Mouse (Mus musculus) heart, embryonic 12.5 days (tissue): ENCODE results near the gene Slc22a8. TPM values are rescaled to one million over a fixed set of nuclear protein-coding genes. Genes with fewer than 3 reads are reported as not detected.
A peak's percentile ranks its signal among the peaks of the same experiment; 100 is the strongest.

Experiments
- ATAC-seq: fragments of 200-750 bp; cut with Nextera tagmentation; 2 replicates; pipeline ENCODE4 v1.8.0; 2017; ENCODE audit warnings: moderate TSS enrichment, moderate library complexity; ENCODE audit not compliant: insufficient number of reproducible peaks, low FRiP score
- H3K27ac ChIP-seq: fragments of 300-500 bp; sonication (generic); 2 replicates; pipeline ENCODE4 v1.5.1; 2016; ENCODE audit warnings: mild to moderate bottlenecking, moderate library complexity; ENCODE audit not compliant: poor library complexity, severe bottlenecking
- H3K27me3 ChIP-seq: fragments of 300-500 bp; sonication (generic); replicated peaks from 2 replicates; pipeline ENCODE4 v1.6.1; 2016; ENCODE audit warnings: mild to moderate bottlenecking, moderate library complexity
- H3K36me3 ChIP-seq: fragments of 300-500 bp; sonication (generic); 2 replicates; pipeline ENCODE4 v1.6.1; 2016; ENCODE audit warnings: mild to moderate bottlenecking, moderate library complexity
- H3K4me1 ChIP-seq: fragments of 300-500 bp; sonication (generic); replicated peaks from 2 replicates; pipeline ENCODE4 v1.6.1; 2016; ENCODE audit warnings: mild to moderate bottlenecking
- H3K4me2 ChIP-seq: fragments of 300-500 bp; sonication (generic); 2 replicates; pipeline ENCODE4 v1.6.1; 2016; ENCODE audit warnings: mild to moderate bottlenecking, moderate library complexity
- H3K4me3 ChIP-seq: fragments of 300-500 bp; sonication (generic); 2 replicates; pipeline ENCODE4 v1.5.1; 2016; ENCODE audit warnings: mild to moderate bottlenecking
- H3K9ac ChIP-seq: fragments of 300-500 bp; sonication (generic); 2 replicates; pipeline ENCODE4 v1.6.1; 2016; ENCODE audit warnings: mild to moderate bottlenecking, moderate library complexity
- H3K9me3 ChIP-seq: fragments of 300-500 bp; sonication (generic); replicated peaks from 2 replicates; pipeline ENCODE4 v1.6.1; 2016; ENCODE audit warnings: mild to moderate bottlenecking, moderate library complexity
- WGBS: fragments of 180-500 bp; shearing (Covaris S2); methylation state at CpG from one replicate; pipeline ENCODE4 v1.1.7; 2016; 5-methylcytosine and 5-hydroxymethylcytosine counted together
- polyA plus RNA-seq: library from polyadenylated mRNA; unstranded; fragments of >200 nt; fragmentation: Nextera tagmentation; extraction: Ambion mirVana; gene quantifications from 2 replicates; pipeline ENCODE4 v1.2.1, GENCODE M21; 2016

Gene Slc22a8
- polyA plus RNA-seq: 0.05 TPM in 1 of 2 replicates, not detected in the other

DNA sequence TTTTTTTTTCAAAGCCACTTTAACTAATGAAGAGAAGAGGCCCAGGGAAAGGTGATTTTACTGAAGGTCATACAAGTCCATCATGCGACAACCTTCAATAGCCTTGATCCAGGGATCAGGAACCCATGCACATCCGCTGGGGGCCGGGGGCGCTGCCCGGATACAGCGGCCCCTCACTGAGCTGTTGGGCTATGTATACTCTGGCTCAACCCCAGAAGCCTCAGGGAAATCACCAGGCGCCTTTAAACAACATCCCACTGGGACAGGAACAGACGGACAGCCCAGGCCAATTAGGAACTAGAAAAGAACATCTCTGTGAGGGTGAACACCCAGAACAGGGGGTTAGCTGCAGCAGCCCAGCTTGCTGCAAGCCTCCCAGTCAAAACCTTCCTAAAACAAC lies at the start of gene Slc22a8:
TSS of gene Slc22a8 (plus strand) at position 301 of the 400 bp plus-strand sequence.
- no peaks in the 10 kb centered on the region for H3K9me3 ChIP-seq
- no peaks in the 10 kb centered on the region for H3K36me3 ChIP-seq
- no peak within 1 kb of the TSS for H3K27ac ChIP-seq
- H3K9ac ChIP-seq: no peak within 1 kb of the TSS
- H3K4me1 ChIP-seq: peaks cover 21% of the 10 kb centered on the region
- ATAC-seq: no peak
- no peak within 1 kb of the TSS for H3K4me3 ChIP-seq
- no peak within 1 kb of the TSS for H3K4me2 ChIP-seq
- no peaks in the 10 kb centered on the region for H3K27me3 ChIP-seq
- 77% methylated on average over 8 of the region's 8 CpGs for WGBS

DNA sequence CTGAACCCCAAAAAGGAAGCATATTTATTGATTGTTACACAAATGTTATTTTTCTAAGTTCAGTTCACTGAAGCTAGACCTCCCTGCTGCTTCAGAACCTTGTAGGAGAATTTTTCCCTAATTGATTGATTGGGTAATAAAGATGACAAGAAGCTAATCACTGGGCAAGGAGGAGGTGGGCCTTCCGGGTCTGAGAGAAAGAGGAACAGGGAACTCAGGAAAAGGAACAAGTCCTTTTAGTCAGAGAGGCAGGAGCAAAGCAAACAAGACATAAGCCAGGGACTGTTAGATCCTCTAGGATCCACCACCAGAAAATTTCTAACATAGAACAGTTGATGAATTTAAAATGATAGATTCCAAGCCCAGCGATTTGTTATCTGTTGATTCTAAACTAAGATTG lies 32.2 kb upstream of the Slc22a8 start:
- 54% methylated on average over 2 of the region's 2 CpGs for WGBS

DNA sequence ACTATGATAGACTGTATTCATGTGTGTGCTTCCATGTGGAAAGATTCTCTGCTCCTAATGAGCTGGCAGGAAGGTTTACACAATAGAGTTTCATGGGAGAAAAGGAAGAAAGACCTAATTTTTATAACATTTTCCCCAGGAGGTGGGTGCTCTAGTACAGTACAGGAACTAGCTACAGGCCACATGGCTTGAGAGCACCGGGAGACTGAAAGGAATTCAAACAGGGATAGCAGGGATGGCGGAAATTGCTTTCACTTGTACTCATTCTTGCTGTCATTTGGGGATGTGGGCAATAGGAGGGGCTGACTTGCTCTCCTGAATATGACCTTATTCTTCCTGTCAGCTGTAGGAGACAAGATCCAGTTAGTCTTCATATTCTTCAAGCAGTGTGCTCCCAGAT lies 27.0 kb upstream of the Slc22a8 start:
- H3K4me1 ChIP-seq: peaks cover 10% of the 10 kb centered on the region
- 43% methylated on average over 2 of the region's 2 CpGs for WGBS
- H3K9ac ChIP-seq: no peak overlapping the region
- no peak overlapping the region for H3K27ac ChIP-seq
- no peak for ATAC-seq
- H3K36me3 ChIP-seq: no peaks in the 10 kb centered on the region
- no peaks in the 10 kb centered on the region for H3K27me3 ChIP-seq
- no peak overlapping the region for H3K4me2 ChIP-seq
- H3K9me3 ChIP-seq: no peaks in the 10 kb centered on the region
- H3K4me3 ChIP-seq: no peak overlapping the region

More for the DNA sequence above, 32.2 kb upstream of the Slc22a8 start:
- H3K4me1 ChIP-seq: no peaks in the 10 kb centered on the region; the same call in 1 of the 2 replicates
- H3K4me3 ChIP-seq: no peak overlapping the region
- no peaks in the 10 kb centered on the region for H3K9me3 ChIP-seq
- no peaks in the 10 kb centered on the region for H3K27me3 ChIP-seq
- no peak for ATAC-seq
- H3K9ac ChIP-seq: no peak overlapping the region
- H3K4me2 ChIP-seq: no peak overlapping the region
- no peak overlapping the region for H3K27ac ChIP-seq
- H3K36me3 ChIP-seq: no peaks in the 10 kb centered on the region

DNA sequence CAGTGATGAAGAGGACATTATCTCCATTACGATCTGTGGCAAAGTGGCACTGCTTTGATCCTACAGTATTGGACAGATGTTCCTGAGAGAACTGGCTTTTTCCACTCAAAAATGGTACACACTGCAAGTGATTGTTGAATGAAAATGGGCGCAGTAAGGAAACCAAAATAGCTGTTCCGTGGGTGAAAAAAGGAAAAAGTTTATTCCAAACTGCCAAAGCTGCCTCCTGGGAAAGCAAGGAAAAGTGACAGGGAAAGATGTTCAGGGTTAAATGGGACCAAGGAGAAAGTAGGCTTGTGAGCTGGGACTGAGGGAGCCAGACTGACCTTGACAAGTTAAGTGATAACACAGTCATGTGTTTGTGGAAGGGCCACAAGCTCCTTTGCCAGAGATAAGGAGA lies 26.6 kb upstream of the Slc22a8 start:
- Histone ChIP-seq H3K27me3 (no peaks in the 10 kb centered on the region), H3K27ac (no peak overlapping the region), H3K9ac (no peak overlapping the region), H3K9me3 (no peaks in the 10 kb centered on the region), H3K4me1 (peaks cover 10% of the 10 kb centered on the region), H3K36me3 (no peaks in the 10 kb centered on the region), H3K4me2 (no peak overlapping the region), H3K4me3 (no peak overlapping the region)
- WGBS: 67% methylated on average over 3 of the region's 3 CpGs
- ATAC-seq: no peak

DNA sequence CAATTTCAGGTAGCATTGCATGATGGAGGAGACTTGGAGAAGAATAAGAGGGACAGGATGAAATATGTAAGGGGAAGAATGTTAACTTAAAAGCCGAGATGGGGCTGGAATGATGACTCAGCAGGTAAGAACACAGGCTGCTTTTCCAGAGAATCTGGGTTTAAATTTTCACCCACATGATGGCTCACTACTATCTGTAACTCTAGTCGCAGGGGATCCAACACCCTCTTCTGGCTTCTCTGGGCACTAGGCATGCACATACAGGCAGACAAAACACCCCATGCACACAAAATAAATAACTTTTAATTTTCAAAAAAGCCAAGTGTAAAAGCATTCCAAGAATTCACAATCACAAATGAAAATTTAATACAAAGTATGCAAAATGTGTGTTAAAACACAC lies 25.8 kb upstream of the Slc22a8 start:
- Histone ChIP-seq H3K9me3 (no peaks in the 10 kb centered on the region), H3K9ac (no peak overlapping the region), H3K36me3 (no peaks in the 10 kb centered on the region), H3K4me3 (no peak overlapping the region), H3K4me2 (no peak overlapping the region), H3K27ac (no peak overlapping the region), H3K4me1 (peaks cover 10% of the 10 kb centered on the region), H3K27me3 (no peaks in the 10 kb centered on the region)
- WGBS: 40% methylated on average over 2 of the region's 2 CpGs
- no peak for ATAC-seq

DNA sequence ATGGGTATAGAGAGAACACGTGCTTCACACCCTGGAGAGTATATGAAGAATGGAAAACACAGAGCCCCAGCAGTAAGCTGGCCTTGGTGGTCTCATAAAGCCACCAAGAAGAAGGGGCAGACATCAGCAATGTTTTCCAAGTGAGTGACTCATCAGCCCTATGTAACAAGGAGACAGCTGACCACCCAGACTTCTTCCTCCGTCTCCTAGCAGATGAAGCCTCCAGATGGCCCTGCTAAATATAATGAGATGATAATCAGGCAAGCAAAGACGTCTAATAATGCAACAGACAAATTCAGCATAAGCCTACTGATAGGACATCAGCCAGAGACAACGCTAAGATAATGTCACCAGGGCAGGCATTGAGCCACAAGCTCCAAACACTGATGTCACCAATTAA lies 25.1 kb upstream of the Slc22a8 start:
- Histone ChIP-seq H3K27me3 (no peaks in the 10 kb centered on the region), H3K27ac (no peak overlapping the region), H3K4me1 (peaks cover 10% of the 10 kb centered on the region), H3K4me2 (no peak overlapping the region), H3K9me3 (no peaks in the 10 kb centered on the region), H3K4me3 (no peak overlapping the region), H3K36me3 (no peaks in the 10 kb centered on the region), H3K9ac (no peak overlapping the region)
- ATAC-seq: no peak
- WGBS: 40% methylated on average over 4 of the region's 4 CpGs

DNA sequence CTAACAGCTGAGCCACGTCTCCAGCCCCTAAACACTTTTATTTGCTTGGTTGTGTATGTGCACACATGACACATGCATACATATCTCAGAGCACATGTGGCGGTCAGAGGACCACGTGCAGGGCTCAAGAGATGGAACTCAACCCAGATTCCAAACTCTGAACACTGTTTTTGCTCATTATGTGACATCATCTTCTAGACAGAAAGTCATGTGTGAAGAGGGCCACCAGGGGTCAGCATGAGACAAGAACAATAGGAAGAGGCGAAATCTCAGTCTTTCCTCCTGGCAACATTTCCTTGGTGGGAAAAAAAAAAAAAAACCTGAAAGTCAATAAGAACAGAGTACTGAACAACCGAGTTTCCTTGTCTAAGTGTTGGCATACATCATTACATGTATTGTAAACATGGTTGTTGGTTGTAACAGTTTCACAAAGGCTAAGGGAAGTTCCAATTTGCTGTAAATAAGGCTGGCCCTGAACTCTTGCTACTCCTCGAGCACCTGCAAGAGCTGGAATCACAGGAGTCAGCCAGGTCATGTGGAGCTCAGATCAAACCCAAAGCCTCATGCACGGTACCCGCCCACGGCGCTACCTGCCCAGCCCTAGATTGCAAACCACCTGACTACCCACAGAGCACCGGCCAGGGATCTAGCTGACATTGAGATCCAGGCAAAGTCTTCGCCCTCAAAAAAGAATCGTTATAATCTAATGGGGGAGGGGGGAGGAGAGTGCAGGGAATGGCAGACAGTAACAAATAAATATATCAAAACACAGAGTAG lies 23.8 kb upstream of the Slc22a8 start:
- Histone ChIP-seq H3K9me3 (no peaks in the 10 kb centered on the region), H3K9ac (no peak overlapping the region), H3K27ac (no peak overlapping the region), H3K36me3 (no peaks in the 10 kb centered on the region), H3K4me1 (peaks cover 13% of the 10 kb centered on the region), H3K4me2 (no peak overlapping the region), H3K4me3 (no peak overlapping the region), H3K27me3 (no peaks in the 10 kb centered on the region)
- no peak for ATAC-seq
- WGBS: 44% methylated on average over 13 of the region's 13 CpGs

DNA sequence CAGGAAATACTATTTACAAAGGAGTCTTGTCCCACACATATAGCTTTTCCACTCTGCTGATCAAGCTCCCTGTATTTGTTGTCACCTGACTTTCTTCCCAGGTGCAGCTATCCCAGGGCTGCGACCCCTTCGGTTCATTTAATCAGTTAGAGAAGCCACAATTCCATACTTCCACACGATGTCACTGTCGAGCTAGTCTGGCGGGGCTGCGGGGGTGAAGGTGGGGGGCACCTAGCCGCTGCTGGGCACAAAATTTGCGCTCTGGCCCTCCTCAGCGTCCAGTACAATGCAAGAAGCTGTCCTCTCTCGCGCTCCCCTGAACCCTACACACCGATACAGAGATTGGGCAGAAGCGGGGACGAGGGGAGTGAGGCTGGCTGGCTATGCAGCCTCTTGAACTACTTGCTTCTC lies 21.6 kb upstream of the Slc22a8 start:
- ATAC-seq: 0 out of 2 replicates have a peak, but pooled peaks have one; percentile 16
- H3K36me3 ChIP-seq: no peaks in the 10 kb centered on the region
- H3K4me3 ChIP-seq: peak overlapping the region; percentile 27
- peaks cover 12% of the 10 kb centered on the region for H3K4me1 ChIP-seq
- H3K27ac ChIP-seq: no peak overlapping the region
- H3K9ac ChIP-seq: peak overlapping the region; percentile 42
- 7% methylated on average over 14 of the region's 14 CpGs for WGBS
- no peaks in the 10 kb centered on the region for H3K27me3 ChIP-seq
- no peaks in the 10 kb centered on the region for H3K9me3 ChIP-seq
- peak overlapping the region; percentile 68 for H3K4me2 ChIP-seq

DNA sequence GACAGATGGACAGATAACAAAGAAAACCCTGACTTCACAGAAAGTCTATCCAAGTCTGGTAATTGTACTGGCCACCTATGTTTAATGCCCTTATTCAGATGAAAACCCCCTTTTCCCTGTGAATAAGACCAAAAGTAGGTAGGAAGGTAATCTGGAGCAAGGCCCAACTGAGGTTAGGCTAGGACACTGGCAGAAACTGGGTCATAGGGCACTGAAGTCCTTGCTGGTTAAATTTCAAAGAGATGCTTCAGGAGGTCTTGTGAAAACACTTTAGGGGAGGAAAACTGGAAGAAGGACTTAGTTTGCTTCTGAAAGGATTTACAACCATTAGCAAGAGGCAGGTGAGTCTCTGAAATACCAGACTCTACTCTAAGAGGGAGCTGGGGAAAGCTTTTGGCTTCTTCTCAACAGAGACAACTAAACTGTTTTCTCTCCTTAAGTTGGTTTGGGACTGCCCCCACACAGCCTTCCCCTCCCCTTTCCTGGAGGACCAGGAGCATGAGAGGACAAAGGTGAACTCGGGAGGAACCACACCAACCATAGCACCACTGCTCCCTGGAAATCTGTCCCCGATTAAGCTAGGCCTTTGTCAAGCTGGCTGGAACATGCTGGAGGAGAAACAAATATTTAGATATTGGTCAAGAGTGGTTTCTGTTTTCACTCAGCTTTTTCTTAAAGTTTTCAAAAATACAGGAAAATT lies 20.6 kb upstream of the Slc22a8 start:
- Histone ChIP-seq H3K9ac (no peak overlapping the region), H3K4me2 (no peak overlapping the region), H3K27ac (no peak overlapping the region), H3K4me3 (no peak overlapping the region), H3K9me3 (no peaks in the 10 kb centered on the region), H3K27me3 (no peaks in the 10 kb centered on the region), H3K4me1 (peaks cover 7% of the 10 kb centered on the region; the same call in 1 of the 2 replicates), H3K36me3 (no peaks in the 10 kb centered on the region)
- WGBS: 63% methylated on average over 2 of the region's 2 CpGs
- no peak for ATAC-seq

DNA sequence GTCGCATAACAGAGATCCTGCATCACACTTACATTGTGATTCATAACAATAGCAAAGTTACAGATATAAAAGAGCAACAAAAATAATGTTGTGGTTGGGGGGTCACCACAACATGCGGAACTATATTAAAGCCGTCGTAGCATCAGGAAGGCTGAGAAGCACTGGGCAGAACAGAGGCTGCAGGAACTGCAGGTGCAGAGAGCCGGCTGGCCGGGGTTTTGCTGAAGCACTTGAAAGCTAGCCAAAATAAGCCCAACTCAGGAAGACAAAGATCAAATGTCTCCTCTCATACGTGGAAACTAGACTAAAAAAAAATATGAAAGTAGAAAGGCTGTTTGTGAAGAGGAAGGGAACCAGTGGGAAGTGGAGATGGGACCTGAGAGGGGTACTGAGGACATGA lies 19.3 kb upstream of the Slc22a8 start:
- no peak for ATAC-seq
- H3K9ac ChIP-seq: no peak overlapping the region
- peaks cover 7% of the 10 kb centered on the region; the same call in 1 of the 2 replicates for H3K4me1 ChIP-seq
- H3K27ac ChIP-seq: no peak overlapping the region
- 58% methylated on average over 7 of the region's 7 CpGs for WGBS
- H3K9me3 ChIP-seq: no peaks in the 10 kb centered on the region
- no peaks in the 10 kb centered on the region for H3K36me3 ChIP-seq
- H3K4me3 ChIP-seq: no peak overlapping the region
- H3K27me3 ChIP-seq: no peaks in the 10 kb centered on the region
- H3K4me2 ChIP-seq: no peak overlapping the region

DNA sequence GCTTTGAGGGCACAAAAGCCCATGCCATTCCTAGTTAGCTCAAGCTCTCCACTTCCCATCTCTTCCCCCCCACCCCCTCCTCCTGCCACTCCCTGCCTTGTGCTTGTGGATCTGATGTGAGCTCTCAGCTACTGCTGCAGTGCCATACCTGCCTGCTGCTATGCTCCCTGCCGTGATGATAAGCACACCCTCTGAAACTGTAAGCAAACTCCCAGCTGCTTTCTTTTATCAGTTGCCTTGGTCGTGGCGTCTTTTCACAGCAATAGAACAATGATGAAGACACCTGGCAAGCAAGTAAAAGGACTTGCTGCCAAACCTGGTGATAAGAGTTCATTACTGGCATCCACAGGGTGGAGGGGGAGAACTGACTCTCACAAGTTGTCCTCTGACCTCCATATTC lies 18.6 kb upstream of the Slc22a8 start:
- Histone ChIP-seq H3K4me1 (peaks cover 7% of the 10 kb centered on the region; the same call in 1 of the 2 replicates), H3K27ac (no peak overlapping the region), H3K36me3 (no peaks in the 10 kb centered on the region), H3K27me3 (no peaks in the 10 kb centered on the region), H3K9ac (no peak overlapping the region), H3K4me2 (no peak overlapping the region), H3K4me3 (no peak overlapping the region), H3K9me3 (no peaks in the 10 kb centered on the region)
- WGBS: 16% methylated on average over 3 of the region's 3 CpGs
- ATAC-seq: no peak
